Mouse (Mus musculus): ENCODE results near the gene Myo16. TPM values are rescaled to one million over a fixed set of nuclear protein-coding genes. Genes with fewer than 3 reads are reported as not detected.
A peak's percentile ranks its signal among the peaks of the same experiment; 100 is the strongest.

Myo16 gene
- polyA plus RNA-seq, 1 experiment from 2014 or later: 3.9 TPM

- Histone ChIP-seq H3K27me3 (no peaks in the 10 kb centered on the region; the same call in 1 of the 2 replicates), H3K4me2 (no peak overlapping the region), H3K27ac (replicated peaks) (no peak overlapping the region), H3K36me3 (peaks cover 5% of the 10 kb centered on the region; the same call in 1 of the 2 replicates), H3K4me3 (no peak overlapping the region), H3K9me3 (no peaks in the 10 kb centered on the region), H3K9ac (no peak overlapping the region), H3K4me1 (replicated peaks) (peaks cover 9% of the 10 kb centered on the region)
- ATAC-seq (ENCODE audit: low read depth): no peak
- WGBS: 91% methylated on average over 10 of the region's 10 CpGs
Observed at GRCm38 (mm10) chr8:10575244-10575643, 421.5 kb downstream of the Myo16 start.

- no peaks in the 10 kb centered on the region for H3K36me3 ChIP-seq
- 30% methylated on average over 10 of the region's 14 CpGs for WGBS
- peaks cover 15% of the 10 kb centered on the region for H3K4me1 ChIP-seq (replicated peaks)
- H3K9me3 ChIP-seq: no peaks in the 10 kb centered on the region
- no peak overlapping the region for H3K4me2 ChIP-seq
- ATAC-seq (ENCODE audit: low read depth): no peak; the same call in 1 of the 2 replicates
- H3K9ac ChIP-seq: no peak overlapping the region
- no peaks in the 10 kb centered on the region for H3K27me3 ChIP-seq
- no peak overlapping the region for H3K4me3 ChIP-seq
- H3K27ac ChIP-seq (replicated peaks): no peak overlapping the region
Observed at GRCm38 (mm10) chr8:10586956-10587744, 433.4 kb downstream of the Myo16 start.

DNA sequence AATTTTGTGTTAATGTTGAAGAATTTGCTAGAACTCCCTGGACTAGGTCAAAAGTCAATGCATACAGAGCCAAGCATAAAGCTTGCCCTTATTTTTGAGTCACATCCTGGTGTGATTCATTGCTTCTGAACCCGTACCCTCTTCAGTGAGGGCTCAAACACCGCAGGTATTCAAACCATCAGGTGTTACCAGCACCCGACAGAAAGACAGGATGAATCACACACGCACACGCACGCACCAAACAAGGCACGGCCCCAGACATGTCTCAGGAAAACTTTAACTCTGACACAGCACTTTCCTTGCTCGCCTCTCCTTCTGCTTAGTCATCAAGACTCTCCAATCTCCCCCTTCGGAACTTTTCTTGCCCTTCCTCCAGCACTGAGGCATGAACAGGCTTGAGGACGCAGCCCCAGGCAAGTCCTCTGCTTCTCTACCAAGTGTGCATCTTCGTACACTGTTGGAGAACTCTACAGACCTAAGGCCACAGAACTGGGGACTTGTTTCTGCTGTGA lies 435.8 kb downstream of the Myo16 start:
- no peak for ATAC-seq (ENCODE audit: low read depth)

GRCm38 (mm10) chr8:10592917-10593316 lies 439.2 kb downstream of the Myo16 start:
- Histone ChIP-seq H3K4me3 (no peak overlapping the region), H3K9ac (no peak overlapping the region), H3K27me3 (no peaks in the 10 kb centered on the region), H3K36me3 (no peaks in the 10 kb centered on the region), H3K4me2 (no peak overlapping the region), H3K27ac (replicated peaks) (no peak overlapping the region), H3K4me1 (replicated peaks) (no peaks in the 10 kb centered on the region; the same call in 1 of the 2 replicates), H3K9me3 (no peaks in the 10 kb centered on the region)
- 87% methylated on average over 6 of the region's 6 CpGs for WGBS
- no peak for ATAC-seq (ENCODE audit: low read depth)

More for the DNA sequence above, 435.8 kb downstream of the Myo16 start:
- Histone ChIP-seq H3K27ac (replicated peaks) (no peak overlapping the region), H3K9me3 (no peaks in the 10 kb centered on the region), H3K36me3 (no peaks in the 10 kb centered on the region), H3K4me1 (replicated peaks) (peaks cover 15% of the 10 kb centered on the region), H3K9ac (no peak overlapping the region), H3K4me2 (no peak overlapping the region), H3K27me3 (no peaks in the 10 kb centered on the region), H3K4me3 (no peak overlapping the region)
- WGBS: 88% methylated on average over 11 of the region's 11 CpGs

DNA sequence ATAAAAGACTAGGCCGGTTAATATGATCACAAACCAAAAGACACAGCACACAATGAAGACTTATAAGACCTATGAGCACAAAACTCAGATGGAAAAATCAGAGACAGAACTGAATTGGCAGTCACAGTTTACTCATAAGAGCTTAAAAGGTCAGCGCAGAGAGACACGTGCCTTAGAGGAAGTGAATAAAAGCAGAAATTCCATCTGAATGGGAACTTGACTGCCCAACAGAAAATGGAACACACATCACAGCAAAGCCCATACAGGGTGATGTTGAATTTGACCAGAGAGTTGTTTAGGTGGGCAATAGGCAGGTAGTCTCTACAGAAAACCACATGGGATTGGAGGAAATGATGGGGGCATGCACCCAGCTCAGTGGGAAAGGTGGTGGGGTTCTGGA lies 442.6 kb downstream of the Myo16 start:
- ATAC-seq (ENCODE audit: low read depth): no peak
- WGBS: 86% methylated on average over 3 of the region's 3 CpGs
- no peak overlapping the region for H3K9ac ChIP-seq
- no peak overlapping the region for H3K4me3 ChIP-seq
- no peaks in the 10 kb centered on the region for H3K36me3 ChIP-seq
- H3K4me1 ChIP-seq (replicated peaks): no peaks in the 10 kb centered on the region; the same call in 1 of the 2 replicates
- no peak overlapping the region for H3K27ac ChIP-seq (replicated peaks)
- no peak overlapping the region for H3K4me2 ChIP-seq
- no peaks in the 10 kb centered on the region for H3K9me3 ChIP-seq
- no peaks in the 10 kb centered on the region for H3K27me3 ChIP-seq

DNA sequence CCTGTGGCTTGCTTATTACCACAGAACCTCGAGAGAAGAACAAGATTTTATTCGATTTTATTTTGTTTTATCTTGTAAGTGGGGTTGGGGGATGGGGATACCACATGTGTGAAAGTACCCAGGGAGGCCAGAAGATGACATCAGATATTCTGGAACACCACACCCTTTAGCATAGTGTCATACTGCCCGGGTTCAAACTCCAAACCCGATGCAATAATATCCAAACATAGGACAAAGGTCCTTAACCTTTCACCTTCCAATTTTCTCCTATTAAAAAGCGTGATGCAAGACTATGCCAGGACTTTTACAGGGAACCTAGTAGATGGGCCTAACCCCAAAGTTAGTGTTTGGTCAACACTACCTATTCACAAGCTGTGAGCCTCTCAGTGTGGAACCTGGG lies 443.9 kb downstream of the Myo16 start:
- no peak overlapping the region for H3K9ac ChIP-seq

DNA sequence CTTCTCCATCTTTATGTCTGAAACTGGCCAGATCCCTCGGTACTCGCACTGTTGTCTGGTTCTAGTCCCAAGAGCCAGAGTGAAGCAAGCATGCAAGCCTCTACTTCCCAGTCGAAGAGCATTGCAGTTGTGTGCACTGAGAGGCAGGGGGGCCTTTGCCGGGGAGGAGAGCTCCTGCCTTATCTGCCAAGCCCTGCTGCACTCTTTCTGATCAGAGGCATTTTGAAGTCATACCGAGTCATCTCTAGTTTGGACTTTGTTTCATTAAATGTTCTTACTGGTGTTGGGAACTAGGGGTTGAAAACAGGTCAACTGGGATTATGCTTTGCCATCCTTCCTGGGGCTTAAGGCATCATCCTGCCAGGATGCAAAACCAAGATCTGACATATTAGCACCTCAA lies 445.2 kb downstream of the Myo16 start:
- H3K27ac ChIP-seq (replicated peaks): no peak overlapping the region
- H3K27me3 ChIP-seq: no peaks in the 10 kb centered on the region
- ATAC-seq (ENCODE audit: low read depth): no peak

More for the DNA sequence above, 443.9 kb downstream of the Myo16 start:
- Histone ChIP-seq H3K4me1 (replicated peaks) (no peaks in the 10 kb centered on the region; the same call in 1 of the 2 replicates), H3K27me3 (no peaks in the 10 kb centered on the region), H3K36me3 (no peaks in the 10 kb centered on the region), H3K9me3 (no peaks in the 10 kb centered on the region), H3K4me3 (no peak overlapping the region), H3K4me2 (no peak overlapping the region), H3K27ac (replicated peaks) (no peak overlapping the region)
- no peak for ATAC-seq (ENCODE audit: low read depth)
- 83% methylated on average over 5 of the region's 5 CpGs for WGBS

GRCm38 (mm10) chr8:10606028-10606815 lies 452.5 kb downstream of the Myo16 start:
- H3K36me3 ChIP-seq: no peaks in the 10 kb centered on the region
- peak overlapping the region; percentile 67 for H3K27ac ChIP-seq (replicated peaks)
- no peak overlapping the region for H3K4me2 ChIP-seq
- no peaks in the 10 kb centered on the region for H3K27me3 ChIP-seq
- H3K4me3 ChIP-seq: no peak overlapping the region
- WGBS: 15% methylated on average over 12 of the region's 12 CpGs
- H3K9me3 ChIP-seq: no peaks in the 10 kb centered on the region
- H3K4me1 ChIP-seq (replicated peaks): peaks cover 55% of the 10 kb centered on the region
- H3K9ac ChIP-seq: no peak overlapping the region
- ATAC-seq (ENCODE audit: low read depth): 0 out of 2 replicates have a peak, but pooled peaks have one; percentile 42

More for the DNA sequence above, 445.2 kb downstream of the Myo16 start:
- peaks cover 8% of the 10 kb centered on the region for H3K4me1 ChIP-seq (replicated peaks)
- H3K4me3 ChIP-seq: no peak overlapping the region
- no peaks in the 10 kb centered on the region for H3K36me3 ChIP-seq
- no peak overlapping the region for H3K4me2 ChIP-seq
- 85% methylated on average over 5 of the region's 5 CpGs for WGBS
- no peak overlapping the region for H3K9ac ChIP-seq
- H3K9me3 ChIP-seq: no peaks in the 10 kb centered on the region

- H3K4me2 ChIP-seq: no peak overlapping the region
Observed at GRCm38 (mm10) chr8:10606816-10607209, 453.1 kb downstream of the Myo16 start.

DNA sequence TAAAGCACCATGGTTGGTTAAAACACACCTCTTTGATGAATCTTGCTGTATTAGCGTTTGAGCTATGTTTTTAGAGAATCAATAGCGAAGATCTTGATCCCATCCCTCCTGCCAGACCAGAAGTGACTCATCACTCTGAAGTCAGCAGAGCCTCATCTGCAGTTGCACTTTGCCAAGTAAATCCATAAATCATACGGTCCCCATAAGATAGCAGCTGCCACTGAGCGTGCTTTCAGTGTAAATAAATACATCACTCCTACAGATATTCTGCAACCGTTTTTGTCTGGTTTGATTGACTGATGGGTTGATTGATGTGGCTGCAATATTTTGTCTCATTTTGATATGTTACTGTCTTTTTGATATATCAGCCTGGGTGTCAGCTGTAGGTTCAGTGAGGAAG lies 457.9 kb downstream of the Myo16 start:
- no peak overlapping the region for H3K4me2 ChIP-seq
- H3K27ac ChIP-seq (replicated peaks): no peak overlapping the region
- H3K9ac ChIP-seq: no peak overlapping the region
- no peak for ATAC-seq (ENCODE audit: low read depth)
- H3K4me3 ChIP-seq: no peak overlapping the region
- peaks cover 19% of the 10 kb centered on the region for H3K4me1 ChIP-seq (replicated peaks)
- H3K36me3 ChIP-seq: no peaks in the 10 kb centered on the region
- H3K9me3 ChIP-seq: no peaks in the 10 kb centered on the region
- 75% methylated on average over 5 of the region's 5 CpGs for WGBS
- H3K27me3 ChIP-seq: no peaks in the 10 kb centered on the region

More at GRCm38 (mm10) chr8:10606816-10607209, 453.1 kb downstream of the Myo16 start:
- Histone ChIP-seq H3K9me3 (no peaks in the 10 kb centered on the region), H3K36me3 (no peaks in the 10 kb centered on the region), H3K9ac (no peak overlapping the region), H3K4me3 (no peak overlapping the region), H3K27me3 (no peaks in the 10 kb centered on the region), H3K4me1 (replicated peaks) (peaks cover 55% of the 10 kb centered on the region), H3K27ac (replicated peaks) (peak overlapping the region; percentile 67)
- 0 out of 2 replicates have a peak, but pooled peaks have one; percentile 12 for ATAC-seq (ENCODE audit: low read depth)
- 22% methylated on average over 4 of the region's 4 CpGs for WGBS

DNA sequence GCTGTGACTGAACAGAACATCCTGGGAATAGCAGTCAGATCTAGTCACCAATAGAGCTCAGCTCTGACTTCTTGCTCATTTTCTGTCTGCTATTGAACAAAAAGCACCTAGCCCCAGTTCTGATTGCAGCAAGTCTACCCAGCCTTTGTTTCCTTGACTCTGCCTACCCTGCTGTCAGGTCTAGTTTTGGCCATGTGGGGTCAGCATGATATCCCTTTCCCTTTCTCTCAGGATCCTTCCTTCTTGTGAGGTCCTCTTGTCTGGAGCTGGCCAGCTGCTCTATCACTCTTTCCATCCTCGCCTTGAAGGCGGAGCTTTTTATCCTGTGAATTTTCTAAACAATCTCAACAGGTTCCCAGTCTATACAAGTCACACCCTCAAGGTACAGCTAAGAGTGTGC lies 459.7 kb downstream of the Myo16 start:
- Histone ChIP-seq H3K9me3 (peaks cover 3% of the 10 kb centered on the region; the same call in 1 of the 2 replicates), H3K27me3 (no peaks in the 10 kb centered on the region), H3K4me3 (no peak overlapping the region), H3K36me3 (no peaks in the 10 kb centered on the region), H3K4me2 (no peak overlapping the region), H3K27ac (replicated peaks) (no peak overlapping the region), H3K9ac (no peak overlapping the region), H3K4me1 (replicated peaks) (peaks cover 7% of the 10 kb centered on the region)
- ATAC-seq (ENCODE audit: low read depth): no peak
- WGBS: 73% methylated on average over 2 of the region's 2 CpGs

DNA sequence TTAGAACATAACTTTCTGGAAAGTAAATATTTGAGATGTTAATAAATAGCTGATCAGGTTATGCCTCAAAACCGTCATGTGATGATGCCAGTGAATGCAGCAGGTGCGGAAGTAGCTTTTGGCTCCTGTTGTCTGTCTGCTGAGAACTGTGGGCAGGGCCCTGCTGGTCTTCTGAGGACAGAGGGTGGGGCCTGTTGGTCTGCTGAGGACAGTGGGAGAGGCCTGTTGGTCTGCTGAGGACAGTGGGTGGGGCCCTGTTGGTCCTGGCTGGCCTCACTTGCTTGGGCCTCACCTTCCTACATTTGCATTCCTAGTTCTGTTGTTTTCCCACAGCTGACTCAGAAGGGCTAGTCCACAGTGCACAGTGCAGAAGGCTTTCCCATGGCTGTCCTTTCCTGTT lies 466.0 kb downstream of the Myo16 start:
- ATAC-seq (ENCODE audit: low read depth): no peak
- H3K9ac ChIP-seq: no peak overlapping the region
- H3K4me3 ChIP-seq: no peak overlapping the region
- peaks cover 3% of the 10 kb centered on the region; the same call in 1 of the 2 replicates for H3K9me3 ChIP-seq
- no peaks in the 10 kb centered on the region for H3K27me3 ChIP-seq
- 92% methylated on average over 2 of the region's 2 CpGs for WGBS
- H3K27ac ChIP-seq (replicated peaks): no peak overlapping the region
- H3K4me1 ChIP-seq (replicated peaks): no peaks in the 10 kb centered on the region
- no peaks in the 10 kb centered on the region for H3K36me3 ChIP-seq
- H3K4me2 ChIP-seq: no peak overlapping the region

All from neural tube, embryonic 13.5 days (tissue).